ENCODE assay signal across 15 mouse cellular contexts in the genomic region with DNA sequence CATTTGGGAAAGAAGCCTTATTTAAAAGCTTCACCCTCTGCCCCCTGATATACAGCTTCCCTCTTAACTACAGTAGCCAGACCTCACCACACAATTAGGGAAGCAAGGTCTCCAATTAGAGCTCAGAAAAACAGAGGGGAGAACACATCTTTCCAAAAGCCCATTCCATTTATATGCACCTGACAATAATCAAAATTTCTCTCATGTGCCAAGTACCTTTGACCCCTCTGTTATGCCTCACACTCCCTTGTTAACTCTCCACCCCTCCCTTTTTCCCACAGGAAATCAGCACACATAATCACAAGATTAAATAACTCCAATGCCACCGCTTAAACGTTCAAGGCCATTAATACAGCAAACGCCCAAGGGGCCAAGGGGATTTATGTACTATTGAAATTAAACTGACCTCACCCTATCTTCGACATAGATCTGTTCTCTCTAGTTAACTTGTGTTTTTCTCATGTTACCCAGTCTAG.
DNase-seq lines count a peak whose midpoint lies in the region; ATAC-seq and TF ChIP-seq lines count a peak whose summit lies in the region.
"Had no signal": no experiment of that assay in that cellular context is flagged by ENCODE, and none has a peak within 500 bp of the region (broad histone marks: within the 10 kb centered on the region; RNA-seq: fewer than 3 reads in every experiment).

No protein-coding gene starts in this region.

- H3K4me3 ChIP-seq in kidney, embryonic 15.5 days (replicated peaks) = no peak overlapping the region
- H3K4me3 ChIP-seq in stomach, embryonic 14.5 days (ENCODE audit: low read depth, low read length) = no peak overlapping the region
- H3K4me3 ChIP-seq in stomach, postnatal 0 days (ENCODE audit: low read depth, low read length) = no peak overlapping the region
- no peak overlapping the region for H3K4me3 ChIP-seq in limb, embryonic 12.5 days (replicated peaks)
- no peak overlapping the region for H3K4me3 ChIP-seq in neural tube, embryonic 15.5 days (replicated peaks)
- H3K4me3 ChIP-seq: myocyte had no signal

- no peak overlapping the region for H3K4me2 ChIP-seq in kidney, embryonic 15.5 days
- no peak overlapping the region for H3K4me2 ChIP-seq in stomach, embryonic 14.5 days (replicated peaks; ENCODE audit: low read depth, low read length)
- H3K4me2 ChIP-seq in stomach, postnatal 0 days (replicated peaks; ENCODE audit: low read depth) = no peak overlapping the region
- H3K4me2 ChIP-seq in limb, embryonic 12.5 days = peak overlapping the region; percentile 49
- H3K4me2 ChIP-seq in neural tube, embryonic 15.5 days = peak overlapping the region; percentile 45

- no peak for DNase-seq in kidney, postnatal 10 days
- DNase-seq in stomach, postnatal 0 days (ENCODE audit: low spot score) = no peak
- no peak for DNase-seq in urinary bladder, postnatal 25 days (ENCODE audit: low spot score)
- DNase-seq in cerebellum, adult 18-20 months = no peak
- DNase-seq: cerebellum, adult 11 months; heart, postnatal 14 days; kidney, adult 11 months; liver, postnatal 0 days; thymus, postnatal 36 days had no signal

- no peaks in the 10 kb centered on the region for H3K9me3 ChIP-seq in kidney, embryonic 15.5 days (replicated peaks)
- no peaks in the 10 kb centered on the region for H3K9me3 ChIP-seq in stomach, embryonic 14.5 days (ENCODE audit: control insufficient read depth, low read depth, low read length)
- H3K9me3 ChIP-seq in stomach, postnatal 0 days (ENCODE audit: control insufficient read depth, low read length) = no peaks in the 10 kb centered on the region
- no peaks in the 10 kb centered on the region for H3K9me3 ChIP-seq in limb, embryonic 12.5 days
- no peaks in the 10 kb centered on the region for H3K9me3 ChIP-seq in neural tube, embryonic 15.5 days (replicated peaks)

- H3K36me3 ChIP-seq in kidney, embryonic 15.5 days = no peaks in the 10 kb centered on the region
- no peaks in the 10 kb centered on the region for H3K36me3 ChIP-seq in stomach, embryonic 14.5 days (ENCODE audit: control insufficient read depth, insufficient read depth, low read length)
- no peaks in the 10 kb centered on the region for H3K36me3 ChIP-seq in stomach, postnatal 0 days (ENCODE audit: control insufficient read depth, insufficient read depth, low read length)
- no peaks in the 10 kb centered on the region for H3K36me3 ChIP-seq in limb, embryonic 12.5 days
- no peaks in the 10 kb centered on the region for H3K36me3 ChIP-seq in neural tube, embryonic 15.5 days

- WGBS in kidney, embryonic 15.5 days = 21% methylated on average over 4 of the region's 4 CpGs
- WGBS in stomach, embryonic 14.5 days = 42% methylated on average over 4 of the region's 4 CpGs
- 24% methylated on average over 4 of the region's 4 CpGs for WGBS in stomach, postnatal 0 days
- 17% methylated on average over 4 of the region's 4 CpGs for WGBS in limb, embryonic 12.5 days
- 19% methylated on average over 4 of the region's 4 CpGs for WGBS in neural tube, embryonic 15.5 days

- no peak for TF ChIP-seq CTCF in stomach, postnatal 0 days (IDR thresholded peaks at IDR 0.05; ENCODE audit: low read depth)

- no peak overlapping the region for H3K27ac ChIP-seq in kidney, embryonic 15.5 days
- H3K27ac ChIP-seq in stomach, embryonic 14.5 days (ENCODE audit: low read length) = no peak overlapping the region
- no peak overlapping the region for H3K27ac ChIP-seq in stomach, postnatal 0 days (replicated peaks)
- H3K27ac ChIP-seq in limb, embryonic 12.5 days = peak overlapping the region; percentile 93
- H3K27ac ChIP-seq in neural tube, embryonic 15.5 days (replicated peaks) = peak overlapping the region; percentile 74
- H3K27ac ChIP-seq: macrophage had no signal

- 0 out of 2 replicates have a peak, but pooled peaks cover 3% of the 10 kb centered on the region for H3K4me1 ChIP-seq in kidney, embryonic 15.5 days
- no peaks in the 10 kb centered on the region for H3K4me1 ChIP-seq in stomach, embryonic 14.5 days (ENCODE audit: control insufficient read depth, insufficient read depth, low read length)
- no peaks in the 10 kb centered on the region for H3K4me1 ChIP-seq in stomach, postnatal 0 days (replicated peaks; ENCODE audit: control insufficient read depth, insufficient read depth)
- H3K4me1 ChIP-seq in limb, embryonic 12.5 days (replicated peaks) = peaks cover 20% of the 10 kb centered on the region
- peaks cover 23% of the 10 kb centered on the region for H3K4me1 ChIP-seq in neural tube, embryonic 15.5 days

- TF ChIP-seq EP300 in stomach, postnatal 0 days (optimal IDR thresholded peaks at IDR 0.05) = no peak

- no peak overlapping the region for H3K9ac ChIP-seq in kidney, embryonic 15.5 days
- no peak overlapping the region for H3K9ac ChIP-seq in stomach, embryonic 14.5 days (replicated peaks; ENCODE audit: low read depth, low read length)
- no peak overlapping the region for H3K9ac ChIP-seq in stomach, postnatal 0 days (ENCODE audit: low read length)
- no peak overlapping the region for H3K9ac ChIP-seq in limb, embryonic 12.5 days (replicated peaks)
- no peak overlapping the region for H3K9ac ChIP-seq in neural tube, embryonic 15.5 days (replicated peaks)
- H3K9ac ChIP-seq: liver, postnatal 0 days had no signal

- peak; percentile 56 for ATAC-seq in kidney, embryonic 15.5 days (replicated peaks; ENCODE audit: low FRiP score)
- ATAC-seq in stomach, embryonic 14.5 days (ENCODE audit: insufficient number of reproducible peaks, insufficient read depth, low FRiP score, low read depth) = peak; percentile 33; the same call in 1 of the 2 replicates
- no peak for ATAC-seq in stomach, postnatal 0 days (ENCODE audit: low FRiP score, low TSS enrichment)
- peak; percentile 86 for ATAC-seq in limb, embryonic 12.5 days (ENCODE audit: insufficient number of reproducible peaks, insufficient read depth, low FRiP score, low TSS enrichment, low read depth)
- peak; percentile 42; the same call in 1 of the 2 replicates for ATAC-seq in neural tube, embryonic 15.5 days (ENCODE audit: low FRiP score)
- ATAC-seq: liver, postnatal 0 days had no signal

- H3K27me3 ChIP-seq in kidney, embryonic 15.5 days = no peaks in the 10 kb centered on the region
- no peaks in the 10 kb centered on the region for H3K27me3 ChIP-seq in stomach, embryonic 14.5 days (ENCODE audit: control insufficient read depth, insufficient read depth, low read length)
- H3K27me3 ChIP-seq in stomach, postnatal 0 days (ENCODE audit: control insufficient read depth, insufficient read depth, low read length) = no peaks in the 10 kb centered on the region
- peaks cover 10% of the 10 kb centered on the region; the same call in 1 of the 2 replicates for H3K27me3 ChIP-seq in limb, embryonic 12.5 days
- H3K27me3 ChIP-seq in neural tube, embryonic 15.5 days (replicated peaks) = no peaks in the 10 kb centered on the region

Comparison
In these comparisons a context has a peak if more than half of its experiments do, and no peak if none do; other contexts are left out.
1. H3K27ac ChIP-seq: peak in limb, embryonic 12.5 days (single experiment) and neural tube, embryonic 15.5 days (single experiment); none in kidney, embryonic 15.5 days (single experiment), stomach, embryonic 14.5 days (single experiment) and stomach, postnatal 0 days (single experiment).
2. H3K4me2 ChIP-seq: peak in limb, embryonic 12.5 days (single experiment) and neural tube, embryonic 15.5 days (single experiment); none in kidney, embryonic 15.5 days (single experiment), stomach, embryonic 14.5 days (single experiment) and stomach, postnatal 0 days (single experiment).